Mouse (Mus musculus): ENCODE data around the gene Cadm2.

DNA sequence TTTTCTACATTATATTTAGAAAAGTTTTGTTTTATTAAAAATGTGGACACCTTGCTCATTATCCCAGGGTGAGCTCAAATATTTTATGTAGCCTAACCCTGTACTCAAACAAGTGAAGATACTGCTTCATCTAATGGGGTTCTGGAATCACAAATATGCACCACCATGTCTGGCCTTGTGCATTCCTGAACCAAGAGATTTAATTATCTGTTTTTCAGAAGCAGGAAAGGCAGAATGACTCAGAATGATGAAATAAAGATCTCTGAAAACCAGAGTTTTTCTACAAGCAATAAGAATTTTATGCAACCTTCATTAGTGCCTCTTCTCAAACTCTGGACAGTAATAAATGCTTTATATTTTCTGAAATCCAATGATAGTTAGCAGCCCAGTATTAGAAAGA is 993.2 kb downstream of the Cadm2 start:
- TF ChIP-seq POLR2A (IDR thresholded peaks at IDR 0.05; ENCODE audit: extremely low read depth, insufficient read depth, low read length) (no peak), CTCF (IDR thresholded peaks at IDR 0.05; ENCODE audit: low read depth, low read length) (no peak)
